Mouse (Mus musculus) liver, adult 2 months (tissue): Measurements from ENCODE around the gene Sprtn. TPM values are rescaled to one million over a fixed set of nuclear protein-coding genes. Genes with fewer than 3 reads are reported as not detected.
A peak's percentile ranks its signal among the peaks of the same experiment; 100 is the strongest.

Experiments
- DNase-seq: peaks from one replicate; pipeline ENCODE4 v3.0.0-alpha.2; 2011; ENCODE audit warnings: low read depth, low spot score; ENCODE audit errors: extremely low read depth
- H3K27ac ChIP-seq: fragments of 200-500 bp; replicated peaks from 2 replicates; pipeline ENCODE4 v1.5.1; 2012; ENCODE audit warnings: low read depth, mild to moderate bottlenecking, control low read depth, inconsistent platforms, low read length; ENCODE audit not compliant: insufficient read depth
- H3K27me3 ChIP-seq: fragments of 200-500 bp; 2 replicates; pipeline ENCODE4 v1.6.1; 2012; ENCODE audit warnings: mild to moderate bottlenecking, moderate library complexity, low read length, inconsistent platforms; ENCODE audit not compliant: control insufficient read depth, insufficient read depth
- H3K36me3 ChIP-seq: fragments of 200-500 bp; 2 replicates; pipeline ENCODE4 v1.6.1; 2012; ENCODE audit warnings: low read length, inconsistent platforms; ENCODE audit not compliant: control insufficient read depth, insufficient read depth
- H3K4me1 ChIP-seq: fragments of 200-500 bp; 2 replicates; pipeline ENCODE4 v1.6.1; 2011; ENCODE audit warnings: low read length; ENCODE audit not compliant: control insufficient read depth, insufficient read depth
- H3K4me3 ChIP-seq: fragments of 200-500 bp; 2 replicates; pipeline ENCODE4 v1.5.1; 2011; ENCODE audit warnings: low read depth, mild to moderate bottlenecking, control low read depth, low read length, moderate library complexity; ENCODE audit not compliant: insufficient read depth
- H3K79me2 ChIP-seq: fragments of 200-500 bp; 2 replicates; pipeline ENCODE4 v1.6.1; 2012; ENCODE audit warnings: inconsistent platforms, mild to moderate bottlenecking, low read length, moderate library complexity; ENCODE audit not compliant: control insufficient read depth, insufficient read depth
- H3K9ac ChIP-seq: fragments of 200-500 bp; 2 replicates; pipeline ENCODE4 v1.6.1; 2012; ENCODE audit warnings: low read depth, mild to moderate bottlenecking, control low read depth, inconsistent platforms, low read length
- CTCF ChIP-seq: fragments of 200-500 bp; IDR thresholded peaks from 2 replicates; pipeline ENCODE4 v1.5.1; 2011; ENCODE audit warnings: low read depth, low read length, control low read depth
- POLR2A ChIP-seq: fragments of 200-500 bp; IDR thresholded peaks from 2 replicates; pipeline ENCODE4 v1.6.1; 2011; ENCODE audit warnings: low read length, control low read depth; ENCODE audit not compliant: insufficient read depth; ENCODE audit errors: extremely low read depth
- WGBS: fragments of 180-500 bp; shearing (Covaris S2); methylation state at CpG from one replicate; pipeline ENCODE4 v1.1.7; 2018; 5-methylcytosine and 5-hydroxymethylcytosine counted together
- polyA plus RNA-seq: library from polyadenylated mRNA; depleted of rRNA; stranded (reverse); fragments of >200 nt; gene quantifications from 2 replicates; pipeline ENCODE4 v1.2.3, GENCODE M21; 2012
- total RNA-seq: library from RNA; depleted of rRNA; stranded (reverse); fragments of >200 nt; gene quantifications from 2 replicates; pipeline ENCODE4 v1.2.3, GENCODE M21; 2014

Sprtn gene
- total and polyA plus RNA-seq, 2 experiments = 4.8 to 6.3 TPM

DNA sequence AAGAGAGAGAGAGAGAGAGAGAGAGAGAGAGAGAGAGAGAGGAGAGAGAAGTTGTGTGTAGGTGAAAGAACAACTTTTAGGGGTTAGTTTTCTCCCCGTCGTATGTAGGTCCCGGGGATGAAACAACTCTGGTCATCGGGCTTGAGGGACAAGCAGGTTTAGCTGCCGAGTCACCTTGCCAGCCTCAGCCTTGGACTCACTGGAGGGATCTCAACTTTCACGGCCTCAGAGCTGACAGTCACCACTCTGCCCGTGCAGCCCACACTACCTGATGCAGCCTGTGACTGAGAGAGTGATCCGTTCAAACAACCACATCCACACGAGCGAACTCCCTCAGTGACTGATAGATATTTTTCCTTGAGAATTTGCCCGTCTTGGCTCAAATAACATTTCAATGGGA is 31.3 kb downstream of the Sprtn start:
- Histone ChIP-seq H3K4me1 (peaks cover 23% of the 10 kb centered on the region), H3K9ac (no peak overlapping the region), H3K36me3 (no peaks in the 10 kb centered on the region), H3K79me2 (peaks cover 13% of the 10 kb centered on the region; the same call in 1 of the 2 replicates), H3K4me3 (no peak overlapping the region), H3K27ac (no peak overlapping the region), H3K27me3 (no peaks in the 10 kb centered on the region; the same call in 1 of the 2 replicates)
- 93% methylated on average over 11 of the region's 11 CpGs for WGBS
- TF ChIP-seq POLR2A (no peak), CTCF (no peak)
- no peak for DNase-seq

DNA sequence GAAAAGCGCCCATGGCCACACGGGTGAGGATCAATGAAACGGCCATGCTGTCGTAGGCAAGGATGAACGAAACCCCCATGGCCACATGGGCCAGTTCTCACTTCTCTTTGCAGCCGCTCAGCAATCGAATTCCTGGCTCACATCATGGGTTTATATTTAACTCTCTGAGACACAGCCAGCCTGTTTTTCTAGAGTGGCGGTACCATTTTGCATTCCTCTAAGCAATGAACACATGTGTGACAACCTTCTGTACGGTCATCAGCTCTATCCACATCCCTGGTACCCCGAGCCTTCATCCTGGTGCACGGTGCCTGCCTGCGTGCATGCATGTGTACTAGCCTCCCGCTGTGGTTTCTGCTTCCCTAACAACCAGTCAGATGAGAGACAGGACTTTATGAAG is 32.4 kb downstream of the Sprtn start:
- TF ChIP-seq POLR2A (no peak), CTCF (no peak)

GRCm38 (mm10) chr8:124930649-124931048 is 33.0 kb downstream of the Sprtn start:
- H3K4me1 ChIP-seq = peaks cover 15% of the 10 kb centered on the region
- H3K27me3 ChIP-seq = no peaks in the 10 kb centered on the region; the same call in 1 of the 2 replicates
- no peak for DNase-seq
- H3K79me2 ChIP-seq = peaks cover 23% of the 10 kb centered on the region; the same call in 1 of the 2 replicates
- H3K27ac ChIP-seq = no peak overlapping the region
- no peak overlapping the region for H3K9ac ChIP-seq
- 96% methylated on average over 4 of the region's 4 CpGs for WGBS
- TF ChIP-seq POLR2A = no peak
- no peak for TF ChIP-seq CTCF
- H3K36me3 ChIP-seq = no peaks in the 10 kb centered on the region
- no peak overlapping the region for H3K4me3 ChIP-seq

More for the DNA sequence above, 32.4 kb downstream of the Sprtn start:
- no peak overlapping the region for H3K9ac ChIP-seq
- no peaks in the 10 kb centered on the region; the same call in 1 of the 2 replicates for H3K27me3 ChIP-seq
- peaks cover 17% of the 10 kb centered on the region for H3K4me1 ChIP-seq
- DNase-seq = peak; percentile 41
- no peak overlapping the region for H3K4me3 ChIP-seq
- peaks cover 22% of the 10 kb centered on the region; the same call in 1 of the 2 replicates for H3K79me2 ChIP-seq
- 48% methylated on average over 13 of the region's 13 CpGs for WGBS
- H3K27ac ChIP-seq = no peak overlapping the region
- no peaks in the 10 kb centered on the region for H3K36me3 ChIP-seq

DNA sequence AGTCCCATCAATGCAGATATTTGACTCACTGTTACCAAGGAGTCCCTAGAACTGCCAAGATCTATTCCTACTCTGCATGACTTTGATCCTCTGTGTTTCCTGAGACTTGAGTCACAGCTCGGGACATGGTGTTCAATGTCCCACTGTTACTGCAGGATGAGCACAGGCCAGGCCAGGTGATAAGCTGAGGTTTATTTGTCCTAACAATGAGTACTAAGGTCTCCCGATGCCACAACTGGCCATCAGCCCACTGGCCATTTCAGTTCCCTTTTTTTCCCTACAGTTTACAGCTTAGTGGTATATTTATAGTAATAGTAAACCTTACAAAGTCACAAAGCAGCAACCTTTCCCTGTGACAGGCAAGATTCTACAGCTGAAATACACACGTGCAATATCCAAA is 34.7 kb downstream of the Sprtn start:
- Histone ChIP-seq H3K4me1 (peaks cover 3% of the 10 kb centered on the region), H3K9ac (no peak overlapping the region), H3K27me3 (no peaks in the 10 kb centered on the region; the same call in 1 of the 2 replicates), H3K79me2 (peaks cover 33% of the 10 kb centered on the region), H3K4me3 (no peak overlapping the region), H3K27ac (no peak overlapping the region), H3K36me3 (no peaks in the 10 kb centered on the region)
- WGBS = 33% methylated on average over 3 of the region's 3 CpGs
- peak; percentile 52 for DNase-seq
- TF ChIP-seq POLR2A (no peak), CTCF (no peak)

DNA sequence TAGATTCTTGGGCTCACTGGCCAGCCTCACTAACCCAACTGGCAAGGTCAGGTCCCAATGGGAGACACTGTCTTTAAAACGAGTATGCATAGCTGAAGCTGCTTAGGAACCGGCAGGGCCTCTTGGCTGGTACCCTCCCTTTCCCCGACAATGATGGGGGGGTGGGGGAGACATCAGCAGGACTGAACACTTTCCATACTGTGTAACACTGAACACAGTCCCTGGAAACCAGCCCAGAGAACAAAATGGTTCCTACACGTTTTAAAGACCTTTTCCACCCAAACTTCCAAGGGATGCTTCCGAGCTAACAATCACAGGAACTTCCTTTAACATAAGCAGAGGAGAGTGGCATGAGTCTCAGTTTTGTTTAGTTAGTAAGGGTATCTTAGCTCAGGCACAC is 37.4 kb downstream of the Sprtn start:
- no peak overlapping the region for H3K27ac ChIP-seq
- TF ChIP-seq POLR2A (no peak), CTCF (no peak)
- H3K79me2 ChIP-seq = peaks cover 33% of the 10 kb centered on the region
- no peaks in the 10 kb centered on the region for H3K27me3 ChIP-seq
- no peak overlapping the region for H3K4me3 ChIP-seq
- H3K9ac ChIP-seq = no peak overlapping the region
- no peak for DNase-seq
- no peaks in the 10 kb centered on the region for H3K36me3 ChIP-seq
- 86% methylated on average over 5 of the region's 5 CpGs for WGBS
- H3K4me1 ChIP-seq = peaks cover 2% of the 10 kb centered on the region

- no peak for DNase-seq
- no peak overlapping the region for H3K27ac ChIP-seq
- no peak overlapping the region for H3K9ac ChIP-seq
- no peaks in the 10 kb centered on the region; the same call in 1 of the 2 replicates for H3K4me1 ChIP-seq
- peaks cover 42% of the 10 kb centered on the region for H3K79me2 ChIP-seq
- H3K27me3 ChIP-seq = no peaks in the 10 kb centered on the region
- WGBS = 98% methylated on average over 10 of the region's 10 CpGs
- H3K4me3 ChIP-seq = no peak overlapping the region
- no peaks in the 10 kb centered on the region for H3K36me3 ChIP-seq
- TF ChIP-seq CTCF = no peak
- TF ChIP-seq POLR2A = no peak
Measured at GRCm38 (mm10) chr8:124936699-124937098, 39.0 kb downstream of the Sprtn start.
